8 mouse cellular contexts compared by ENCODE assay signal in genomic region chr15:81858138-81858516, GRCm38 (mm10). TPM values are rescaled to one million over a fixed set of nuclear protein-coding genes. Genes with fewer than 3 reads are reported as not detected.
DNase-seq lines count a peak whose midpoint lies in the region; ATAC-seq lines count a peak whose summit lies in the region.

No protein-coding gene starts in this region.

- H3K36me3 ChIP-seq in forebrain, embryonic 11.5 days (ENCODE audit: control insufficient read depth, insufficient read depth, low read length) = no peaks in the 10 kb centered on the region
- peaks cover under 1% of the 10 kb centered on the region; the same call in 1 of the 2 replicates for H3K36me3 ChIP-seq in heart, embryonic 16.5 days (ENCODE audit: control insufficient read depth, insufficient read depth)
- peaks cover 13% of the 10 kb centered on the region for H3K36me3 ChIP-seq in liver, embryonic 13.5 days
- no peaks in the 10 kb centered on the region for H3K36me3 ChIP-seq in stomach, embryonic 14.5 days (ENCODE audit: control insufficient read depth, insufficient read depth, low read length)

- H3K4me2 ChIP-seq in forebrain, embryonic 11.5 days (ENCODE audit: low read depth, low read length, severe bottlenecking) = peak overlapping the region; percentile 93
- H3K4me2 ChIP-seq in heart, embryonic 16.5 days (ENCODE audit: low read depth, low read length) = peak overlapping the region; percentile 89
- peak overlapping the region; percentile 92 for H3K4me2 ChIP-seq in liver, embryonic 13.5 days
- H3K4me2 ChIP-seq in stomach, embryonic 14.5 days (replicated peaks; ENCODE audit: low read depth, low read length) = peak overlapping the region; percentile 96

- H3K4me1 ChIP-seq in forebrain, embryonic 11.5 days (replicated peaks; ENCODE audit: control insufficient read depth, insufficient read depth, low read length) = peaks cover 5% of the 10 kb centered on the region; the same call in 1 of the 2 replicates
- peaks cover 14% of the 10 kb centered on the region for H3K4me1 ChIP-seq in heart, embryonic 16.5 days (ENCODE audit: control insufficient read depth, insufficient read depth, low read length)
- H3K4me1 ChIP-seq in liver, embryonic 13.5 days (replicated peaks) = peaks cover 52% of the 10 kb centered on the region
- 0 out of 2 replicates have a peak, but pooled peaks cover 5% of the 10 kb centered on the region for H3K4me1 ChIP-seq in stomach, embryonic 14.5 days (ENCODE audit: control insufficient read depth, insufficient read depth, low read length)

- H3K4me3 ChIP-seq in forebrain, embryonic 11.5 days (ENCODE audit: low read depth, low read length) = peak overlapping the region; percentile 73
- H3K4me3 ChIP-seq in heart, embryonic 16.5 days (ENCODE audit: low read length) = peak overlapping the region; percentile 96
- peak overlapping the region; percentile 85 for H3K4me3 ChIP-seq in liver, embryonic 13.5 days (replicated peaks)
- H3K4me3 ChIP-seq in stomach, embryonic 14.5 days (ENCODE audit: low read depth, low read length) = peak overlapping the region; percentile 76

- no peaks in the 10 kb centered on the region for H3K27me3 ChIP-seq in forebrain, embryonic 11.5 days (ENCODE audit: control insufficient read depth, insufficient read depth, low read length)
- no peaks in the 10 kb centered on the region for H3K27me3 ChIP-seq in heart, embryonic 16.5 days (ENCODE audit: control insufficient read depth, insufficient read depth, low read length)
- no peaks in the 10 kb centered on the region for H3K27me3 ChIP-seq in liver, embryonic 13.5 days
- H3K27me3 ChIP-seq in stomach, embryonic 14.5 days (ENCODE audit: control insufficient read depth, insufficient read depth, low read length) = no peaks in the 10 kb centered on the region

- peak; percentile 28; the same call in 1 of the 2 replicates for ATAC-seq in forebrain, embryonic 11.5 days (replicated peaks; ENCODE audit: low FRiP score)
- peak; percentile 25 for ATAC-seq in heart, embryonic 16.5 days (replicated peaks; ENCODE audit: extremely low read depth, insufficient read depth, low FRiP score)
- peak; percentile 21 for ATAC-seq in liver, embryonic 13.5 days (ENCODE audit: low read depth)
- no peak for ATAC-seq in stomach, embryonic 14.5 days (ENCODE audit: insufficient number of reproducible peaks, insufficient read depth, low FRiP score, low read depth)

- H3K9ac ChIP-seq in forebrain, embryonic 11.5 days (ENCODE audit: low read length) = peak overlapping the region; percentile 71
- peak overlapping the region; percentile 98 for H3K9ac ChIP-seq in heart, embryonic 16.5 days (ENCODE audit: low read length)
- peak overlapping the region; percentile 86 for H3K9ac ChIP-seq in liver, embryonic 13.5 days
- peak overlapping the region; percentile 89 for H3K9ac ChIP-seq in stomach, embryonic 14.5 days (replicated peaks; ENCODE audit: low read depth, low read length)

- DNase-seq in CD8-positive naive resting alpha-beta T cell, adult 2 months (ENCODE audit: low read depth in 2 of 2, low spot score in 2 of 2) = peak; percentile 80 to 82
- peak; percentile 78 for DNase-seq in c-Kit-positive CD71-negative TER-119-negative erythroid progenitor cells, embryonic 14.5 days (ENCODE audit: low read depth)
- peak; percentile 95 for DNase-seq in forebrain, embryonic 11.5 days (ENCODE audit: low spot score)
- DNase-seq in kidney, postnatal 25 days = peak; percentile 95 to 97
- peak; percentile 84 for DNase-seq in liver, embryonic 13.5 days
- DNase-seq in natural killer cell, adult 2 months (ENCODE audit: low spot score in 2 of 2) = peak; percentile 75 to 86

- H3K27ac ChIP-seq in forebrain, embryonic 11.5 days (ENCODE audit: low read depth, low read length) = peak overlapping the region; percentile 74
- peak overlapping the region; percentile 99 for H3K27ac ChIP-seq in heart, embryonic 16.5 days (ENCODE audit: low read length)
- peak overlapping the region; percentile 95 for H3K27ac ChIP-seq in liver, embryonic 13.5 days
- H3K27ac ChIP-seq in stomach, embryonic 14.5 days (ENCODE audit: low read length) = peak overlapping the region; percentile 98

- no peaks in the 10 kb centered on the region for H3K9me3 ChIP-seq in forebrain, embryonic 11.5 days (ENCODE audit: control insufficient read depth, low read length)
- H3K9me3 ChIP-seq in heart, embryonic 16.5 days (replicated peaks; ENCODE audit: control insufficient read depth, low read length) = no peaks in the 10 kb centered on the region
- H3K9me3 ChIP-seq in liver, embryonic 13.5 days (replicated peaks) = no peaks in the 10 kb centered on the region
- H3K9me3 ChIP-seq in stomach, embryonic 14.5 days (ENCODE audit: control insufficient read depth, low read depth, low read length) = no peaks in the 10 kb centered on the region

- WGBS in forebrain, embryonic 11.5 days = under 1% methylated on average over 23 of the region's 23 CpGs
- WGBS in heart, embryonic 16.5 days = under 1% methylated on average over 23 of the region's 23 CpGs
- WGBS in liver, embryonic 13.5 days (ENCODE audit: insufficient replicate concordance) = under 1% methylated on average over 23 of the region's 23 CpGs
- 0% methylated on average over 23 of the region's 23 CpGs for WGBS in stomach, embryonic 14.5 days

RNA-seq across cellular contexts. Expression of gene Tob2, which starts 0.5 kb away (rescaled TPM):
- polyA plus RNA-seq in forebrain, embryonic 11.5 days (2014; fragmentation: Nextera tagmentation; extraction: Ambion mirVana) = 22.1 and 23.6 TPM in 2 replicates
- 17.5 and 17.8 TPM in 2 replicates for polyA plus RNA-seq in heart, embryonic 16.5 days (2015; fragmentation: Nextera tagmentation; extraction: Ambion mirVana)
- 9.0 and 11.9 TPM in 2 replicates for polyA plus RNA-seq in liver, embryonic 13.5 days (2015; fragmentation: Nextera tagmentation; extraction: Ambion mirVana)
- 24.5 and 25.1 TPM in 2 replicates for polyA plus RNA-seq in stomach, embryonic 14.5 days (2014; fragmentation: Nextera tagmentation; extraction: Ambion mirVana)

RNA-seq across cellular contexts. Expression of gene Phf5a, which starts 13.6 kb away (rescaled TPM):
- 186 and 216 TPM in 2 replicates for polyA plus RNA-seq in forebrain, embryonic 11.5 days (2014; fragmentation: Nextera tagmentation; extraction: Ambion mirVana)
- polyA plus RNA-seq in heart, embryonic 16.5 days (2015; fragmentation: Nextera tagmentation; extraction: Ambion mirVana) = 98.6 and 103 TPM in 2 replicates
- polyA plus RNA-seq in liver, embryonic 13.5 days (2015; fragmentation: Nextera tagmentation; extraction: Ambion mirVana) = 132 and 139 TPM in 2 replicates
- 153 and 157 TPM in 2 replicates for polyA plus RNA-seq in stomach, embryonic 14.5 days (2014; fragmentation: Nextera tagmentation; extraction: Ambion mirVana)

RNA-seq across cellular contexts. Expression of gene Aco2, which starts 14.0 kb away (rescaled TPM):
- polyA plus RNA-seq in forebrain, embryonic 11.5 days (2014; fragmentation: Nextera tagmentation; extraction: Ambion mirVana) = 169 and 171 TPM in 2 replicates
- 769 and 804 TPM in 2 replicates for polyA plus RNA-seq in heart, embryonic 16.5 days (2015; fragmentation: Nextera tagmentation; extraction: Ambion mirVana)
- polyA plus RNA-seq in liver, embryonic 13.5 days (2015; fragmentation: Nextera tagmentation; extraction: Ambion mirVana) = 105 and 122 TPM in 2 replicates
- 136 and 144 TPM in 2 replicates for polyA plus RNA-seq in stomach, embryonic 14.5 days (2014; fragmentation: Nextera tagmentation; extraction: Ambion mirVana)

RNA-seq across cellular contexts. Expression of gene Tef, which starts 55.9 kb away (rescaled TPM):
- polyA plus RNA-seq in forebrain, embryonic 11.5 days (2014; fragmentation: Nextera tagmentation; extraction: Ambion mirVana) = 16.8 and 17.4 TPM in 2 replicates
- 23.2 and 25.1 TPM in 2 replicates for polyA plus RNA-seq in heart, embryonic 16.5 days (2015; fragmentation: Nextera tagmentation; extraction: Ambion mirVana)
- polyA plus RNA-seq in liver, embryonic 13.5 days (2015; fragmentation: Nextera tagmentation; extraction: Ambion mirVana) = 4.5 and 5.9 TPM in 2 replicates
- polyA plus RNA-seq in stomach, embryonic 14.5 days (2014; fragmentation: Nextera tagmentation; extraction: Ambion mirVana) = 23.7 and 25.6 TPM in 2 replicates
